Mouse (Mus musculus) neural tube, embryonic 11.5 days (tissue): ENCODE measurements around the gene Dst. TPM values are rescaled to one million over a fixed set of nuclear protein-coding genes. Genes with fewer than 3 reads are reported as not detected.
A peak's percentile ranks its signal among the peaks of the same experiment; 100 is the strongest.

Source experiments
- ATAC-seq: fragments of 200-750 bp; cut with Nextera tagmentation; 2 replicates; pipeline ENCODE4 v1.8.0; 2017; ENCODE audit warnings: moderate number of reproducible peaks, mild to moderate bottlenecking, moderate TSS enrichment, moderate library complexity; ENCODE audit not compliant: insufficient read depth, low FRiP score, low TSS enrichment
- DNase-seq: peaks from one replicate; pipeline ENCODE4 v3.0.0-alpha.2; 2015; ENCODE audit warnings: low spot score
- H3K27ac ChIP-seq: fragments of 300-500 bp; sonication (generic); 2 replicates; pipeline ENCODE4 v1.5.1; 2014; ENCODE audit warnings: low read depth, mild to moderate bottlenecking, low read length
- H3K27me3 ChIP-seq: fragments of 300-500 bp; sonication (generic); 2 replicates; pipeline ENCODE4 v1.6.1; 2014; ENCODE audit warnings: mild to moderate bottlenecking, low read length, mixed read lengths; ENCODE audit not compliant: control insufficient read depth, insufficient read depth
- H3K36me3 ChIP-seq: fragments of 300-500 bp; sonication (generic); 2 replicates; pipeline ENCODE4 v1.6.1; 2014; ENCODE audit warnings: mild to moderate bottlenecking, low read length, moderate library complexity, mixed read lengths; ENCODE audit not compliant: control insufficient read depth, insufficient read depth
- H3K4me1 ChIP-seq: fragments of 300-500 bp; sonication (generic); 2 replicates; pipeline ENCODE4 v1.6.1; 2014; ENCODE audit warnings: low read length, mixed read lengths; ENCODE audit not compliant: control insufficient read depth, insufficient read depth
- H3K4me2 ChIP-seq: fragments of 300-500 bp; sonication (generic); 2 replicates; pipeline ENCODE4 v1.6.1; 2014; ENCODE audit warnings: low read depth, mild to moderate bottlenecking, moderate library complexity
- H3K4me3 ChIP-seq: fragments of 300-500 bp; sonication (generic); 2 replicates; pipeline ENCODE4 v1.5.1; 2014; ENCODE audit warnings: low read depth, low read length
- H3K9ac ChIP-seq: fragments of 300-500 bp; sonication (generic); 2 replicates; pipeline ENCODE4 v1.6.1; 2014; ENCODE audit warnings: mild to moderate bottlenecking, low read length
- H3K9me3 ChIP-seq: fragments of 300-500 bp; sonication (generic); 2 replicates; pipeline ENCODE4 v1.6.1; 2016; ENCODE audit warnings: low read length; ENCODE audit not compliant: control insufficient read depth
- WGBS: fragments of 180-500 bp; shearing (Covaris S2); extraction: QIAGEN DNeasy Blood & Tissue Kit; methylation state at CpG from one replicate; pipeline ENCODE4 v1.1.7; 2014; 5-methylcytosine and 5-hydroxymethylcytosine counted together
- polyA plus RNA-seq: library from polyadenylated mRNA; unstranded; fragments of >200 nt; fragmentation: Nextera tagmentation; extraction: Ambion mirVana; gene quantifications from 2 replicates; pipeline ENCODE4 v1.2.1, GENCODE M21; 2014

The Dst gene
- polyA plus RNA-seq, 1 experiment from 2014 or later: 46.2 TPM

DNA sequence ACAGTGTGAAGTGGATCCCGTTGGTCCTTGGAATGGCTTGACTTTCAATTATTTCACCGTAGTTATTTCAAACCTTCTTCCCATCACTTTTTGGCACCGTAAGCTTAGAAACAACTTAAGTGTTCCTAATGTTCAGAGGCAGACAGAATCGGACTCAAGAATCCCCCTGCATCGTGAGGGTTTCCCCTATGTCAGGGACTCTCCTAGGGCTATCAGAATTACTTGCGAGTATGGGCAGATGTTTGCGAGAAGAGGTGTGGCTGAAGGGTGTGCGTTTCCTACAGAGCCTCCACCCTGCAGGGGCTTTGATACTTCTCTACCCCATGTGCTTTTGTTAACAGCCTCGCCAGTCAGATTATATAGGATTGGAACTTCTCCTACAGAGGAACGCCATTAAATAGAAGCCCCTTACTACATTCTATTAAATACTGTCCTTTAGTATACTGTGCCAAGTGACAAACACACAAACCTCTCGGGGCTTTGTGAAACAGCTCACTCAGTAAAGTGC is 312.1 kb downstream of the Dst start:
- H3K9me3 ChIP-seq: no peaks in the 10 kb centered on the region
- peaks cover 3% of the 10 kb centered on the region; the same call in 1 of the 2 replicates for H3K36me3 ChIP-seq
- no peak overlapping the region for H3K4me3 ChIP-seq
- 91% methylated on average over 11 of the region's 11 CpGs for WGBS
- ATAC-seq (no peak), DNase-seq (no peak)
- H3K27ac ChIP-seq: no peak overlapping the region
- H3K4me2 ChIP-seq: no peak overlapping the region
- H3K27me3 ChIP-seq: no peaks in the 10 kb centered on the region
- no peaks in the 10 kb centered on the region for H3K4me1 ChIP-seq
- no peak overlapping the region for H3K9ac ChIP-seq

DNA sequence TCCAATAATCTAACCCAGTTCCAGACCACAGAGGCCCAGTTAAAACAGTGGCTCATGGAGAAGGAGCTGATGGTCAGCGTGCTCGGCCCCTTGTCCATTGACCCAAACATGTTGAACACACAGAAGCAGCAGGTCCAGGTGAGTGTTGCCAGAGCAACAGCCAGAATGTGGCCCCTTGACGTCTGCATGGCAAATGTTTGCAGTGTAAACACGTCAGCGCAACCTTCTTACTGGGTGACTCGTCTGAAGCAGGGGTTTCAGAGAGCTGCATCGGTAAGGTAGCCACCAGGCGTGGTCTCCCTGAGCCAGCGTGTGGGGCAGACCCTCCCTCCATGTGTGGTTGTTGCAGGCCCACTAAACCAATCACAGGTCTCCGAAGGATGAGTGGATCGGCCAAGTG is 315.8 kb downstream of the Dst start:
- WGBS: 89% methylated on average over 11 of the region's 11 CpGs
- no peak overlapping the region for H3K27ac ChIP-seq
- no peak overlapping the region for H3K4me3 ChIP-seq
- H3K9ac ChIP-seq: no peak overlapping the region
- no peaks in the 10 kb centered on the region for H3K4me1 ChIP-seq
- DNase-seq: no peak
- no peaks in the 10 kb centered on the region for H3K27me3 ChIP-seq
- no peak overlapping the region for H3K4me2 ChIP-seq
- no peaks in the 10 kb centered on the region for H3K9me3 ChIP-seq
- no peak for ATAC-seq
- H3K36me3 ChIP-seq: peaks cover 13% of the 10 kb centered on the region

DNA sequence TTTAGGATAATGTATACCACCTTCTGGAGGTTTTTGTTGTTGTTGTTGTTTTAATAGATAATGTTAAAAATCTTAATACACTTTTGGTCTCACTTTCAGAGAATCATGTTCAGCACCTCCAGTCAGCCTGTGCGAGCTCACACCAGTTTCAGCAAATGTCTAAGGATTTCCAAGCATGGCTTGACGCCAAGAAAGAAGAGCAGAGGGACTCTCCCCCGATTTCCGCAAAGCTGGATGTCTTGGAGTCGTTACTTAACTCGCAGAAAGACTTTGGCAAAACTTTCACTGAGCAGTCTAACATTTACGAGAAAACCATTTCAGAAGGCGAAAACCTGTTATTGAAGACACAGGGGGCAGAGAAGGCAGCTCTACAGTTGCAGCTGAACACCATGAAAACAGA is 319.7 kb downstream of the Dst start:
- no peaks in the 10 kb centered on the region for H3K27me3 ChIP-seq
- H3K27ac ChIP-seq: no peak overlapping the region
- 92% methylated on average over 8 of the region's 8 CpGs for WGBS
- no peak for DNase-seq
- H3K9ac ChIP-seq: no peak overlapping the region
- no peak for ATAC-seq
- H3K36me3 ChIP-seq: peaks cover 9% of the 10 kb centered on the region
- H3K9me3 ChIP-seq: no peaks in the 10 kb centered on the region
- H3K4me3 ChIP-seq: no peak overlapping the region
- no peaks in the 10 kb centered on the region for H3K4me1 ChIP-seq
- no peak overlapping the region for H3K4me2 ChIP-seq

DNA sequence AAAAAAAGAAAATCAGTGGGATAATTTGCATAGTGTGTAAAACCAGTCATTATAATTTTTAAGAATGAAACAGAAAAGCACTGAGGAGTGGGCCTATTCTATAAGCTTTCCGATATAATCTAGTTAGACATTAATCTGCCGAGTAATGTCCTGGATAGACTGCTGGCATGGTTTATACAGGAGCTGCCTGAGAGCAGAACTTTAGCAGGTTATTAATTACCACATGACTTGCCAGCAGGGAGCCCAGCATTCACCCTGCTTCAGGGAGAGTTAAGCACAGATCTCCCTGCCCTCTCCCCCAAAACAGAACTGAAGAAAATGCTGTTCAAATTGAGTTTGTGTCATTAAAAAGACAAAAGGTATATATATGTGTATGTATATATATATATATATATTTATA is 323.0 kb downstream of the Dst start:
- Histone ChIP-seq H3K27me3 (no peaks in the 10 kb centered on the region), H3K4me2 (no peak overlapping the region), H3K9me3 (no peaks in the 10 kb centered on the region), H3K4me1 (0 out of 2 replicates have a peak, but pooled peaks cover 1% of the 10 kb centered on the region), H3K4me3 (no peak overlapping the region), H3K9ac (no peak overlapping the region), H3K36me3 (peaks cover 8% of the 10 kb centered on the region), H3K27ac (no peak overlapping the region)
- ATAC-seq (no peak), DNase-seq (no peak)
- 79% methylated on average over 2 of the region's 2 CpGs for WGBS

DNA sequence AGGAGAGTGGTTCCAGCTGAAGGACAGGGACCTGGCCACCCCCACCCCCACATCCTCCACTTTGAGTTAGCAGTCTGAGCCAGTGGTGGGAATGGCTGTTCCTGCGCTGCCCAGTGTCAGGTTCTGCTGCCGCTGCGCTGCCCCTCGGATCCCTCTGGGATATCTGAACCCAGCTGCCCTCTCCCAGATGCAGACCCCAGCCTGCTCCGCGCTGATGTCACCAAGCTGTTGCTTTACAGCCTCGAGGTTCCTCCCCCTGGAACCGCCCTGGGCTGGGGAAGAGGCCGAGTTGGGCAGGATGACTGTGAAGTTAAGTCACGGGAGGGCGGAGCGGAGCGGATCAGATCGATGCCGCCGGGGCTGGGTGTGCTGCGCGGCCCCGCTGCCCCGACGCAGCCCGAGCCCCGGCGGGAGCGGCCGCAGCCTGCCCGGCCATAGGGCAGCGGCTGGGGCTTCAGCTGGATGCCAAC is 328.3 kb downstream of the Dst start:
- H3K4me1 ChIP-seq: peaks cover 9% of the 10 kb centered on the region; the same call in 1 of the 2 replicates
- ATAC-seq (peak; percentile 91), DNase-seq (peak; percentile 77)
- no peaks in the 10 kb centered on the region for H3K36me3 ChIP-seq
- peak overlapping the region; percentile 46 for H3K9ac ChIP-seq
- H3K27ac ChIP-seq: 0 out of 2 replicates have a peak overlapping the region, but pooled peaks have one; percentile 46
- no peaks in the 10 kb centered on the region for H3K9me3 ChIP-seq
- H3K4me2 ChIP-seq: peak overlapping the region; percentile 71
- H3K4me3 ChIP-seq: peak overlapping the region; percentile 29
- no peaks in the 10 kb centered on the region for H3K27me3 ChIP-seq
- under 1% methylated on average over 28 of the region's 28 CpGs for WGBS

DNA sequence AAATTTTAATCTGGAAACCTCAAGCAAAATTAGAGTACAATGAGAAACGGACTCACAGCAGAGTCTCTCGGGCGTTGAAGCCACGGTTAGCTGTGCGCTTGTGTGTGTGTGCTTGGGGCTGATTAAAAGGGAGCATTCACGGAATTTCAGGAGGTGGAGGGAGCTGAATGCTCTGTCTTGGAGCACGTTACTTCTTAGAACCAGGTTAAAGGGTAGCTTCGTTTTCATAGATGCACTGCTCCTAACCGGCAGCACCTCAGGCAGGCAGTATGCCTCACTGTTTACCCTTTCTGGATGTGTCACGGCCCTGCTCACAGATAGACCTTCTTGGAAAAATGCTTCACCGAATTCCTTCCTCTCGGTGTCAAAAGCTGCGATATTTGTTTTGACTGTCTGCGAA is 329.2 kb downstream of the Dst start:
- 59% methylated on average over 14 of the region's 14 CpGs for WGBS
- H3K4me3 ChIP-seq: no peak overlapping the region
- H3K4me1 ChIP-seq: peaks cover 9% of the 10 kb centered on the region; the same call in 1 of the 2 replicates
- ATAC-seq (no peak), DNase-seq (peak; percentile 19)
- peak overlapping the region; percentile 71; the same call in 1 of the 2 replicates for H3K4me2 ChIP-seq
- no peak overlapping the region; the same call in 1 of the 2 replicates for H3K9ac ChIP-seq
- no peaks in the 10 kb centered on the region for H3K27me3 ChIP-seq
- H3K9me3 ChIP-seq: no peaks in the 10 kb centered on the region
- H3K36me3 ChIP-seq: no peaks in the 10 kb centered on the region
- H3K27ac ChIP-seq: no peak overlapping the region

DNA sequence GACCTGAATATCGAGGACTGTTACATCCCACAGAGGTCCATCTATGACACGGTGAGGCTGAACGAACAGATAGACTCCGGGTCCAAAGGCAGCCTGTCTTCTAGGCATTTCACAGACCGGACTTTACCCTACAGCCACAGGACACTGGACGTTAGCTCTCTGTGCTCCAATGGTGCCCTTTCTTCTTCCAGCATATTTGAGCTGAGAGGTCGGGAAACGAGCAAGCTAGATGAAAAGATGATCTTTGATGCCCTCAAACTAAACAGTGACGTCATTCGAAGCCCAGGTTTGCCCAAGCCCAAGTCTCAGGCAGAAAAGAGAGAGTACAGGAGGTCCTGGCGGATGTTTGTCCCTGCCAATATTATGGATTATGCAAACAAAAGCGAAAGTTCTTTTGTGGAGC is 329.7 kb downstream of the Dst start:
- Histone ChIP-seq H3K9ac (no peak overlapping the region), H3K4me1 (peaks cover 9% of the 10 kb centered on the region; the same call in 1 of the 2 replicates), H3K36me3 (no peaks in the 10 kb centered on the region), H3K9me3 (no peaks in the 10 kb centered on the region), H3K27ac (no peak overlapping the region), H3K4me2 (no peak overlapping the region; the same call in 1 of the 2 replicates), H3K27me3 (no peaks in the 10 kb centered on the region), H3K4me3 (no peak overlapping the region)
- 63% methylated on average over 12 of the region's 12 CpGs for WGBS
- DNase-seq (no peak), ATAC-seq (no peak)

DNA sequence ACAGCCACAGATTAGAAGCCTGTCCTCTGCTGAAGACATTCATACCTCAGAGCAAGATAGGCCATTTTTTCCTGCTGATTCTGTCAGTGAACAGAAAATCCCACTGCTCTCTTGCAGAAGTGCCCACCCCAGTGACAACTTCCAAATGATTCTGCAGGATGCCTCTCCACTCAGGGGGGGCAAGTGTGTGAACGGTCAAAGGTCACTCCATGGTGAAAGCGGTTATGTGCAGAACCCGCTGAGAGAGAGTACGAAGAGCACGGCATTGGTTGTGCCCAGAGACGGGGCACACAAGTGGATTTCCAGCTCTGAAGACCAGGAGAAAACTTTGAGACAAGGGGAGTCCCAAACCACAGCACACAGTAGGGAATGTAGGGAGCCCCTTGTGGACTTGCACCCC is 330.2 kb downstream of the Dst start:
- DNase-seq: no peak
- H3K36me3 ChIP-seq: no peaks in the 10 kb centered on the region
- H3K9me3 ChIP-seq: no peaks in the 10 kb centered on the region
- H3K27ac ChIP-seq: no peak overlapping the region
- WGBS: 62% methylated on average over 6 of the region's 6 CpGs
- no peak overlapping the region for H3K9ac ChIP-seq
- ATAC-seq: no peak
- H3K27me3 ChIP-seq: no peaks in the 10 kb centered on the region
- no peak overlapping the region for H3K4me2 ChIP-seq
- H3K4me3 ChIP-seq: no peak overlapping the region
- H3K4me1 ChIP-seq: peaks cover 9% of the 10 kb centered on the region; the same call in 1 of the 2 replicates

DNA sequence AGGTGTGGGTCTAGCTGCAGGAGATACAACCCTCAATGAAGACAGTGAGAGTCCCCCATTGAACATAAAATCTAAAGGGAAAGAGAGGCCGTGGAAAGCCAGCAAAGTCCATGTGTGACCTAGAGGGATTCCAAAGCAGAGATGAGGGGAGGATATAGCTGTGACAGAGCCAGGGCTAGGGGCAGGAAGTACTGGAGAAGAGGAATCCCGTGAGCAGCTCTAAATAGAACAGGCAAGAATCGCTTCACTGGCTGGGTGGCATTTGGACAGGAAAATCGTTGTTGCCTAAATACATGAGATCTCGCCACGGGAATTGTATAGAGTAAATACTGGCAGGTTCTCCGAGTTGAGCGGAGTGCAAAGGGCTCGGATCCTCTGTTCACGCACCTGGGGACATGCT is 336.7 kb downstream of the Dst start:
- Histone ChIP-seq H3K27ac (no peak overlapping the region), H3K9ac (no peak overlapping the region), H3K4me3 (no peak overlapping the region), H3K4me2 (no peak overlapping the region), H3K4me1 (no peaks in the 10 kb centered on the region), H3K36me3 (no peaks in the 10 kb centered on the region), H3K9me3 (no peaks in the 10 kb centered on the region), H3K27me3 (no peaks in the 10 kb centered on the region)
- no peak for DNase-seq
- 88% methylated on average over 10 of the region's 10 CpGs for WGBS
- no peak for ATAC-seq
